Mouse (Mus musculus) hindbrain, embryonic 12.5 days (tissue): ENCODE measurements around the gene Gdf3. TPM values are rescaled to one million over a fixed set of nuclear protein-coding genes. Genes with fewer than 3 reads are reported as not detected.
A peak's percentile ranks its signal among the peaks of the same experiment; 100 is the strongest.

Experiments used
- ATAC-seq: fragments of 200-750 bp; cut with Nextera tagmentation; 2 replicates; pipeline ENCODE4 v1.8.0; 2017; ENCODE audit warnings: moderate TSS enrichment; ENCODE audit not compliant: low FRiP score
- H3K27ac ChIP-seq: fragments of 300-500 bp; sonication (generic); 2 replicates; pipeline ENCODE4 v1.5.1; 2016; ENCODE audit warnings: mild to moderate bottlenecking
- H3K27me3 ChIP-seq: fragments of 300-500 bp; sonication (generic); 2 replicates; pipeline ENCODE4 v1.6.1; 2016; ENCODE audit warnings: mild to moderate bottlenecking
- H3K36me3 ChIP-seq: fragments of 300-500 bp; sonication (generic); 2 replicates; pipeline ENCODE4 v1.6.1; 2016; ENCODE audit warnings: mild to moderate bottlenecking
- H3K4me1 ChIP-seq: fragments of 300-500 bp; sonication (generic); 2 replicates; pipeline ENCODE4 v1.6.1; 2016
- H3K4me2 ChIP-seq: fragments of 300-500 bp; sonication (generic); replicated peaks from 2 replicates; pipeline ENCODE4 v1.6.1; 2016; ENCODE audit warnings: mild to moderate bottlenecking
- H3K4me3 ChIP-seq: fragments of 300-500 bp; sonication (generic); 2 replicates; pipeline ENCODE4 v1.5.1; 2016; ENCODE audit warnings: mild to moderate bottlenecking
- H3K9ac ChIP-seq: fragments of 300-500 bp; sonication (generic); 2 replicates; pipeline ENCODE4 v1.6.1; 2016; ENCODE audit warnings: mild to moderate bottlenecking, moderate library complexity
- H3K9me3 ChIP-seq: fragments of 300-500 bp; sonication (generic); replicated peaks from 2 replicates; pipeline ENCODE4 v1.6.1; 2016; ENCODE audit warnings: mild to moderate bottlenecking
- WGBS: fragments of 180-500 bp; shearing (Covaris S2); methylation state at CpG from one replicate; pipeline ENCODE4 v1.1.7; 2016; 5-methylcytosine and 5-hydroxymethylcytosine counted together
- polyA plus RNA-seq: library from polyadenylated mRNA; unstranded; fragments of >200 nt; fragmentation: Nextera tagmentation; extraction: Ambion mirVana; gene quantifications from 2 replicates; pipeline ENCODE4 v1.2.1, GENCODE M21; 2016

Gene Gdf3
- polyA plus RNA-seq, 1 experiment from 2014 or later, result 0.09 TPM

DNA sequence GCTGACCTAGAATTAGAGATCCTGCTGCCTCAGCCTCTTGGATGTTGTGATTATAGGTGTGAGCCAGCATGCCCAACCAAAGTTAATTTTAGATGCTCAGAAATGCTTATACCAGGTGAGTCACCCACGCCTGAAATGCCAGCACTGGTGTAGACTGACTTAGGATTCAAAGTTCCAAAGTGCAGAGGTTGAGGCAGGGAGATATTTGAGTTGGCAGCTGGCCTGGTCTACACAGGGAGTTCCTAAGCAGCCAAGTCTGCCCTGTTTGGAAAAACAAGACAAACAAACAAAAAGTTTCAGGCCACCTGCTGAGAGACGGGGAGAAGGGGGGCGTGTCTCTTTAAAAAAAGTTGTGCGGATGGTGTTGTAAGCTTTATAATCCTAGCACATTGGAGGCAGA, 15.3 kb upstream of the Gdf3 start:
- H3K27me3 ChIP-seq, result peaks cover 6% of the 10 kb centered on the region; the same call in 1 of the 2 replicates
- H3K4me2 ChIP-seq, result no peak overlapping the region
- no peak overlapping the region for H3K27ac ChIP-seq
- no peaks in the 10 kb centered on the region for H3K4me1 ChIP-seq
- ATAC-seq, result no peak
- no peak overlapping the region for H3K9ac ChIP-seq
- no peaks in the 10 kb centered on the region for H3K9me3 ChIP-seq
- 85% methylated on average over 4 of the region's 4 CpGs for WGBS
- no peaks in the 10 kb centered on the region for H3K36me3 ChIP-seq
- no peak overlapping the region for H3K4me3 ChIP-seq

DNA sequence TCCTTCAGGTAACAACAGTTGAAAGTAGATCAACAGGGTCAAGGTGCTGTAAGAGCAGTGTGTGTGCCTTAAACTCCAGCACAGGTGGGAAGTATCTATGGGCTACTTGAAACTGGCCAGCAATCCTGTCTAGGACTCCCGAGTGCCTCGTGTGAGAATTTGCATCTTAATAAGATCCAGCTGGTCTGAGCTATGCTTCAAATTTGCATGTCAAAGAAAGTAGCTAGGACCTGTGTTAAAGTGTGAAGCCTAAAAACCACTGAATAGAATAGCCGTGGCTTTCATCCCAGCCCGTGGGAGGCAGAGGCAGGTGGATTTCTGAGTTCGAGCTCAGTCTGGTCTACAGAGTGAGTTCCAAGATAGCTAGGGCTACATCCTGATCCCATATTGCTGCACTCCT, 14.6 kb upstream of the Gdf3 start:
- Histone ChIP-seq H3K9me3 (no peaks in the 10 kb centered on the region), H3K27ac (no peak overlapping the region), H3K27me3 (peaks cover 6% of the 10 kb centered on the region; the same call in 1 of the 2 replicates), H3K4me2 (no peak overlapping the region), H3K4me1 (no peaks in the 10 kb centered on the region), H3K9ac (no peak overlapping the region), H3K36me3 (no peaks in the 10 kb centered on the region), H3K4me3 (no peak overlapping the region)
- no peak for ATAC-seq
- WGBS, result 37% methylated on average over 5 of the region's 5 CpGs

DNA sequence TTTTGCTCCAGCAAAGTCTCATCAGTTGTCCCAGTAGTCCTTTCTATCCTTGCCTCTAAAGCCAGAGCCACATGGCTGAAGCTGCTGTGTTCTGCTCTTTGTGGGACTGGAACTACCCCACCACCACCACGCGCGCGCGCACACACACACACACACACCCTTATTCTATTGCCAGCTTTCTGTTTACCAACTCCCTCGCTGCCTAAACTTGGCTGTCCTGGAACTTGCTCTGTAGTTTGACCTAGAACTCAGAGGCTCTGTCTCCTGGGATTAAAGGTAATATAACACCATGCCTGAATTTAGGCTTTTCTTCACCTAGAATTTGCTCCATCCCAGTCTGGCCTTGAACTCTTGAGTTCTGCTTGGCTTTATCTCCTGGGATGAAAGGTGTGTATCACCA, 11.2 kb upstream of the Gdf3 start:
- Histone ChIP-seq H3K9me3 (no peaks in the 10 kb centered on the region), H3K27ac (no peak overlapping the region), H3K4me2 (no peak overlapping the region), H3K27me3 (no peaks in the 10 kb centered on the region), H3K9ac (no peak overlapping the region), H3K36me3 (no peaks in the 10 kb centered on the region), H3K4me1 (no peaks in the 10 kb centered on the region), H3K4me3 (no peak overlapping the region)
- 92% methylated on average over 6 of the region's 6 CpGs for WGBS
- no peak for ATAC-seq

DNA sequence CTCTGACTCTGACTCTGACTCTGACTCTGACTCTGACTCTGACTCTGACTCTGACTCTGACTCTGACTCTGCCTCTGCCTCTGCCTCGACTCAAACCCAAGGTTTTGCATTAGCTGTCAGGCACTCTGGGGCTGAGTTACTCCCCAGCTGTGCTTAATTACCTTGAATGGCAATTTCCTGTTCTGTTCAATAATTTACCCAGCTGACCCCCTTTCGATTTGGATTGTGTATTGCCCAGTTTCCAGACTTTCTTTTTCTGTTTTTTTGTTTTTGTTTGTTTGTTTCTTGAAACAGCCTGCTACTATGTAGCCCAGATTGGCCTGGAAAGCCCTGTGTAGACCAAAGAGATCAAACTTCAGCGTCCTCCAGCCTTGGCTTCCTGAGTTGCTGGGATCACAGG, 6.1 kb upstream of the Gdf3 start:
- H3K36me3 ChIP-seq, result no peaks in the 10 kb centered on the region
- no peak for ATAC-seq
- no peak overlapping the region for H3K27ac ChIP-seq
- no peak overlapping the region for H3K4me2 ChIP-seq
- H3K9me3 ChIP-seq, result no peaks in the 10 kb centered on the region
- no peaks in the 10 kb centered on the region for H3K27me3 ChIP-seq
- 79% methylated on average over 3 of the region's 3 CpGs for WGBS
- no peak overlapping the region for H3K4me3 ChIP-seq
- H3K9ac ChIP-seq, result no peak overlapping the region
- H3K4me1 ChIP-seq, result no peaks in the 10 kb centered on the region

DNA sequence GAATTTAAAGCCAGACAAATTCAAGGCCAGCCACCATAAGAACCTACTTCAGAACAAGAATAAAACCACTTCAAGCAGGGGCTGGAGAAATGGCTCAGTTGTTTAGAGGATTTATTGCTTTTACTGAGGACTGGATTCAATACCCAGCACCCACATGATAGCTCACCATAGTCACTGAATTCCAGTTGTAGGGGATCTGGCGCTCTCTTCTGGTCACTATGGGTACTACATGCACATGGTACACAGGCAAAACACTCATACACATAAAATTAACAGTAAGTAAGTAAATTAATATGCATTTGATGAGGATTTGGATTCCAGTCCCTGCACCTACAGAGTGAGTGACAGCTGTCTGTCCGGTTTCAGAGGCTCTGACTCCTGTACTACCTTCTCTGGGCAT, 4.2 kb upstream of the Gdf3 start:
- no peaks in the 10 kb centered on the region for H3K36me3 ChIP-seq
- no peak overlapping the region for H3K4me2 ChIP-seq
- H3K27ac ChIP-seq, result no peak overlapping the region
- no peak overlapping the region for H3K9ac ChIP-seq
- 60% methylated on average over 2 of the region's 2 CpGs for whole genome bisulfite sequencing
- no peaks in the 10 kb centered on the region for H3K4me1 ChIP-seq
- H3K9me3 ChIP-seq, result no peaks in the 10 kb centered on the region
- no peak for ATAC-seq
- H3K27me3 ChIP-seq, result no peaks in the 10 kb centered on the region
- H3K4me3 ChIP-seq, result no peak overlapping the region

DNA sequence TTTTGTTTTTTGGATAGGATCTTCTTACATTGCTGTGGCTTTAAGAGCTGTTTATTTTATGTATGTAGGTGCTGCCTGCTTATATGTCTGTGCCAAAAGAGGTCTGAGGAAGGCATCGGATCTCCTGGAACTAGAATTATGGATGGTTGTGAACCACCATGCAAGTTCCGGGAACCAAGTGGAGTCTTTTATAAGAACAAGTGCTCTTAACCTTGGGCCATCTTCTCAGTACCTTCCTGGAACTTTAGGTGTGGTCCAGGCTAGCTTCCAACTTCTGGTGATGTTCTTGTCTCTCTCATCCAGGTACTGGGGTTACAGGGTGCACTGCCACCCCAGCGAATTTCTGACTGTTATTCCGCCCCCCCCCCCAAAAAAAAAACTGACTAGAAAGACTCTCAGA, 2.5 kb upstream of the Gdf3 start:
- Histone ChIP-seq H3K9ac (no peak overlapping the region), H3K36me3 (no peaks in the 10 kb centered on the region), H3K9me3 (no peaks in the 10 kb centered on the region), H3K27ac (no peak overlapping the region), H3K4me3 (no peak overlapping the region), H3K27me3 (no peaks in the 10 kb centered on the region), H3K4me1 (no peaks in the 10 kb centered on the region), H3K4me2 (no peak overlapping the region)
- WGBS, result 89% methylated on average over 4 of the region's 4 CpGs
- no peak for ATAC-seq

DNA sequence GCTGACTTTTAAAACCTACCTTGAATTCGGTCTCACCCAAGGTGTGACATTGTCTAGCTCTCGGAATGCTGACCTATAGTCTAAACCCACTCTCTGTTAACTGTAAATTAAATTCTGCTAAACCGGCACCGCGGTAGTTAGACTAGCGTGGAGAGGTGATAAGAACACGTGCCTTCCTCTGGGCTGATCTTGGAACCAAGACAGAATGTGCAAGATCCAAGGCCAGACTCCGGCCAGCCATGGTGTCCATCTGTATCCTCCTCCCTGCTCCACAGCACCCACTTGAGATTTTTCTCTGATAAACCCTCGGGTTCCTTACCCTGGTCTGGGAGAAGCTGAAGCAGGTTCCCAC, 534 bp downstream of the Gdf3 start:
- H3K4me3 ChIP-seq, result no peak overlapping the region
- H3K27ac ChIP-seq, result no peak overlapping the region
- no peaks in the 10 kb centered on the region for H3K27me3 ChIP-seq
- no peak overlapping the region for H3K9ac ChIP-seq
- H3K9me3 ChIP-seq, result no peaks in the 10 kb centered on the region
- no peak overlapping the region for H3K4me2 ChIP-seq
- H3K36me3 ChIP-seq, result no peaks in the 10 kb centered on the region
- no peaks in the 10 kb centered on the region for H3K4me1 ChIP-seq
- WGBS, result 77% methylated on average over 9 of the region's 9 CpGs
- no peak for ATAC-seq

DNA sequence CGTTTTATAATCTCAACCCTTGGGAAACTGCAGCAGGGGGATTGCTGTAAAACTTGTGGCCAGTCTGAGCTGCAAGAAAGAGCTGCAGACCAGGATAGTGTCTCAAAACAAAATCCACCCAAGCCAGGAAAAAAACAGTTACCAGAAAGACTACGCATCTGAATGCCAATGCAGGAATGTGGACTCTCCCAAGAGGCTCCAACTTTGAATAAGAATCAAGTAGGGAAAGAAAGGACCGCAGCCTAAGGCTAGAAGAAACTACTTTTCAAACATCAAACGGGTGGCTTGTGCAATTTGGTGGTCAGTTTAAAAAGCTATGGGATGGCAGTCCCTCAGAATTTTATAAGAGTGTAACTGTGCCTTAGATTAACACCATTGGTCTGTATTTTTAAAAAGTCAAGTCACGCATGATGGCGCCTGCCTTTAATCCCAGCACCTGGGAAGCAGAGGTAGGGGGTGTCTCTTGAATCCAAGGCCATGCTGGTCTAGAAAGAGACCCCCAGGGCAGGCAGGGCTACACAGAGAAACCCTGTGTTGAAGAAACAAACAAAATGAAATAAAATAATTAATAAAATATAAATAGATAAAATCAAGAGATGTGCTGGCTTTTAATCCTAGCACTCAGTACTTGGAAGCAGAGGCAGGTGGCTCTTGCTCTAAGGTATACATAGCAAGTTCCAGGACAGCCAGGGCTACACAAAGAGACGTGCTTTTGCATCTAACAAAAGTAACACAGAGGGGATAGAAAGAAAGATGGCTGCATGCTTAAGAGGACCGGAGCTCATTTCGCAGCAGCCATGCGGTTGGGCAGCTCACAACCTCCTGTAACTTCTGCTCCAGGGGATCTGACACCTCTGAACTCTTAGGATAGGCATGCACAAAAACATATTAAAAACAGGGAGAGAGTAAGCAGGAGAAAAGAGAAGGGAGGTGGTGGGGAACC, 1.2 kb downstream of the Gdf3 start:
- Histone ChIP-seq H3K9me3 (no peaks in the 10 kb centered on the region), H3K9ac (no peak overlapping the region), H3K4me2 (no peak overlapping the region), H3K4me3 (no peak overlapping the region), H3K36me3 (no peaks in the 10 kb centered on the region), H3K4me1 (no peaks in the 10 kb centered on the region), H3K27me3 (no peaks in the 10 kb centered on the region), H3K27ac (no peak overlapping the region)
- ATAC-seq, result no peak
- WGBS, result 77% methylated on average over 10 of the region's 10 CpGs

DNA sequence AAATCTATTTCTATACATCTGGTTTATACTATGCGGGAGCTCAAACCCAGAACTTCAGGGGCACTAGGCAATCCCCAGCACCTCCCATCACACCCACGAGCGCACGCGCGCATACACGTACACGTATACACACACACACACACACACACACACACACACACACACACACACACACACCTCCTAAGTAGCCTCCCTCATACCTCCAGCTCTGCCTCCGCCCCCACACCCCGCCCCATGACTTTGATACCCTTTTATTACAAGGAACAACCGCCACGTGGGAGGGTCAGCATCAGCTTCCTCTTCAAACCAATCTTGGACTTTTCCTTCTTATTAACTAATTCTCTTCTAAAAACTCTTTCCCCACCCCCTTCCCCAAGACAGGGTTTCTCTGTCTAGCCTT, 2.2 kb downstream of the Gdf3 start:
- Histone ChIP-seq H3K9ac (no peak overlapping the region), H3K27me3 (no peaks in the 10 kb centered on the region), H3K4me1 (no peaks in the 10 kb centered on the region), H3K36me3 (no peaks in the 10 kb centered on the region), H3K4me2 (no peak overlapping the region), H3K27ac (no peak overlapping the region), H3K9me3 (no peaks in the 10 kb centered on the region), H3K4me3 (no peak overlapping the region)
- 97% methylated on average over 12 of the region's 12 CpGs for WGBS
- no peak for ATAC-seq

DNA sequence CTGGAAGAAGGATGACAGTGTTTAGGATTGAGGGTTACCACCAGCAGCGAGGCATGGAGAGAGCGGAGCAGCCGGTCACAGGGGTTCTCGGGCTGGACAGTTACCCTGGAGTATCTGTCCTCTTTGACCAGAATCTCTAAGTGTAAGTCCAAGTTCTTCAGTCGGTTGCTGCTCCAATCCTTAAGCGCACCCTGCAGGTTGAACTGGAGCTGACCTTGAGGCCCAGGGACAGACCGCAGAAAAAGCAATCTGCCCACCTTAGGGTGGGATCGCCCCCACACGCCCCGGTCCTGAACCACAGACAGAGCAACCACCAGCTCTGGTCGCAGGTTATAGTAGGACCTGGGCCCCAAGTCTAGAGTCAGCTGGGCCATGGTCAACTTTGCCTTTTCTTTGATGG, 3.2 kb downstream of the Gdf3 start:
- Histone ChIP-seq H3K9ac (no peak overlapping the region), H3K27ac (no peak overlapping the region), H3K9me3 (no peaks in the 10 kb centered on the region), H3K4me1 (no peaks in the 10 kb centered on the region), H3K4me3 (no peak overlapping the region), H3K36me3 (no peaks in the 10 kb centered on the region), H3K27me3 (no peaks in the 10 kb centered on the region), H3K4me2 (no peak overlapping the region)
- ATAC-seq, result no peak
- WGBS, result 96% methylated on average over 11 of the region's 11 CpGs

DNA sequence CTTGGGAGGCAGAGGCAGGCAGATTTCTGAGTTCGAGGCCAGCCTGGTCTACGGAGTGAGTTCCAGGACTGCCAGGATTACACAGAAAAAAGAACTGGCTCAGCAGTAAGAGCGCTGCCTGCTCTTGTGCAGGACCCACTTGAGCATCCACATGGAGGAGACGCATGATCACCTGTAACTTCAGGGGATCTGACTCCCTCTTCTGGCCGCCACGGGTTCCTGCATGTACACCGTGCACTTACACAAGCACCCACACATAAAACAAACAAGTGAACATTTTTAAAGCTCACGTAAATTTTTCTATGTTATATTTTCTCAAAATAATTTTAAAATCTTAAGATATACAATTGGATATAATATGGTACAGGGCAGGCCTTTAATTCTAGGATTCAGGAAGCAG, 4.4 kb downstream of the Gdf3 start:
- H3K27ac ChIP-seq, result no peak overlapping the region
- H3K4me3 ChIP-seq, result no peak overlapping the region
- H3K9ac ChIP-seq, result no peak overlapping the region
- no peaks in the 10 kb centered on the region for H3K36me3 ChIP-seq
- 97% methylated on average over 8 of the region's 8 CpGs for WGBS
- H3K4me1 ChIP-seq, result no peaks in the 10 kb centered on the region
- no peaks in the 10 kb centered on the region for H3K27me3 ChIP-seq
- no peak for ATAC-seq
- no peak overlapping the region for H3K4me2 ChIP-seq
- H3K9me3 ChIP-seq, result no peaks in the 10 kb centered on the region

DNA sequence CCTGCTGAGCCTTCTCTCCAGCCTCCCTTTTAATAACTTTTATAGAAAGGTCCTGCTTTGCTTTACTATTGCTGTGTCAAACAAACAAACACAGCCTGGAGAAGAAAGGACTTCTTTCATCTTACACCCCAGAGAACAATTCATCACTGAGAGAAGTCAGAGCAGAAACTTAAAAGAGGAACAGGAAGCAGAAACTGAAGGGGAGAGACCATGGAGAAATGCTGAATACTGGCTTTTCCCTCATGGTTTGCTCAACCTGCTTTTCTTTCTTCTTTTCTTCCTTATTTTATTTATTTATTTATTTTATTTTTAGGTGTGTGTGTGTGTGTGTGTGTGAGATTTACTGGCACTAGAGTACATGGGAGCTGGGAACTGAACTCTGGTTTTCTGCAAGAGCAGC, 5.6 kb downstream of the Gdf3 start:
- no peak overlapping the region for H3K9ac ChIP-seq
- no peak for ATAC-seq
- H3K36me3 ChIP-seq, result no peaks in the 10 kb centered on the region
- no peak overlapping the region for H3K4me2 ChIP-seq
- H3K4me1 ChIP-seq, result no peaks in the 10 kb centered on the region
- H3K9me3 ChIP-seq, result no peaks in the 10 kb centered on the region
- no peak overlapping the region for H3K27ac ChIP-seq
- no peaks in the 10 kb centered on the region for H3K27me3 ChIP-seq
- H3K4me3 ChIP-seq, result no peak overlapping the region

DNA sequence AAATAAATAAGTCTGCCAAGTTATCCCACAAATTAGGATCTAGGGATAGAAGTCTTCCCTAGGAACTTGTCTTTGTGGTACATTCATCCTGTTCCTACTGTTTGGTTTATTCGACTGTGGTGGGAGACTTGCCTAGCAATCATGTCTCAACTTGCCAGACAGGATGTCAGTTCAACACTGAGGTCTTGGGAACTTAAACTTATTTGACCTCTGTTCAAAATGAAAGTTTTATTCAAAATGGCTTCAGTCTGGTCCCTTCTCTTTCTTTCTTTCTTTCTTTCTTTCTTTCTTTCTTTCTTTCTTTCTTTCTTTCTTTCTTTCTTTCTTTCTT, 6.9 kb downstream of the Gdf3 start:
- Histone ChIP-seq H3K27ac (no peak overlapping the region), H3K9me3 (no peaks in the 10 kb centered on the region), H3K4me3 (no peak overlapping the region), H3K4me1 (no peaks in the 10 kb centered on the region), H3K4me2 (peak overlapping the region; percentile 57), H3K36me3 (no peaks in the 10 kb centered on the region), H3K9ac (no peak overlapping the region), H3K27me3 (no peaks in the 10 kb centered on the region)
- WGBS, result 54% methylated on average over 1 of the region's 1 CpGs
- ATAC-seq, result no peak
